22 mouse cellular contexts compared by ENCODE assay signal in the genomic region with DNA sequence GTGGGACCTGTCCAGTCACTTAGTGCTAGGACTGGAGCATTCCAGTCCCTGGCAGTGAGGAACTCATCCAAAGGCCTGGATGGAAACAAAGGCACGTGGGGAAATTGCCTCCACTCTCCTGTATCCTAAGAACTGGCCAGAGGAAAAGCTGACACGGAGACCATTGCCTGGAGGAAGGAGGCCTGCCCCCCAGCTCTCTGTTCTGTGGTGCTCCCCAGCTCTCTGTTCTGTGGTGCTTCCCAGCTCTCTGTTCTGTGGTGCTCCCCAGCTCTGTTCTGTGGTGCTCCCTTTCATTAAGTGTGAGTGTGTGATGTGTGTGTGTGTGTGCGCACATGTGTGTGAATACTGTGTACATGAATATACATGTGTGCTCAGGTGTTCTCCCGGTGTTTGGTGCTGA. TPM values are rescaled to one million over a fixed set of nuclear protein-coding genes. Genes with fewer than 3 reads are reported as not detected.
DNase-seq lines count a peak whose midpoint lies in the region; ATAC-seq and TF ChIP-seq lines count a peak whose summit lies in the region.
"Had no signal": no experiment of that assay in that cellular context is flagged by ENCODE, and none has a peak within 500 bp of the region (broad histone marks: within the 10 kb centered on the region; RNA-seq: fewer than 3 reads in every experiment).

No protein-coding gene starts in this region.

- 0 out of 2 replicates have a peak, but pooled peaks have one; percentile 10 for ATAC-seq in stomach, postnatal 0 days (ENCODE audit: low FRiP score, low TSS enrichment)
- ATAC-seq: activated CD4-positive, CD25-positive, alpha-beta regulatory T cell, adult 4 months; CD4-positive, CD25-positive, alpha-beta regulatory T cell, adult 4 months; forebrain, embryonic 13.5 days; forebrain, embryonic 15.5 days; forebrain, postnatal 0 days; Patski had no signal

- H3K9ac ChIP-seq in stomach, postnatal 0 days (ENCODE audit: low read length): no peak overlapping the region
- H3K9ac ChIP-seq: embryonic facial prominence, embryonic 12.5 days; forebrain, embryonic 13.5 days; forebrain, embryonic 15.5 days; forebrain, postnatal 0 days had no signal

- H3K4me1 ChIP-seq in stomach, postnatal 0 days (replicated peaks; ENCODE audit: control insufficient read depth, insufficient read depth): no peaks in the 10 kb centered on the region
- H3K4me1 ChIP-seq: embryonic facial prominence, embryonic 10.5 days; embryonic facial prominence, embryonic 12.5 days; forebrain, embryonic 13.5 days; forebrain, embryonic 15.5 days had no signal

- H3K36me3 ChIP-seq in stomach, postnatal 0 days (ENCODE audit: control insufficient read depth, insufficient read depth, low read length): no peaks in the 10 kb centered on the region
- H3K36me3 ChIP-seq: embryonic facial prominence, embryonic 10.5 days; embryonic facial prominence, embryonic 12.5 days; forebrain, embryonic 15.5 days; G1E had no signal

- no peak overlapping the region for H3K27ac ChIP-seq in stomach, postnatal 0 days (replicated peaks)
- H3K27ac ChIP-seq: embryonic facial prominence, embryonic 10.5 days; embryonic facial prominence, embryonic 12.5 days; forebrain, embryonic 13.5 days; forebrain, embryonic 15.5 days had no signal

- 70% methylated on average over 4 of the region's 4 CpGs for WGBS in stomach, postnatal 0 days

- no peak overlapping the region for H3K4me3 ChIP-seq in stomach, postnatal 0 days (ENCODE audit: low read depth, low read length)
- H3K4me3 ChIP-seq: embryonic facial prominence, embryonic 10.5 days; embryonic facial prominence, embryonic 12.5 days; forebrain, embryonic 13.5 days; forebrain, embryonic 15.5 days had no signal

- DNase-seq in ES-CJ7 (ENCODE audit: low read depth, low spot score) (peak; percentile 52), R1 (ENCODE audit: low read depth, low spot score) (peak; percentile 78)
- no peak for DNase-seq in stomach, postnatal 0 days (ENCODE audit: low spot score)
- no peak for DNase-seq in cerebellum, adult 18-20 months
- no peak for DNase-seq in thymus, postnatal 14 days
- DNase-seq: adrenal gland, postnatal 10 days; adrenal gland, postnatal 25 days; B cell, adult 2 months; cerebellum, adult 11 months; cerebellum, adult 2 months; cerebellum, adult 9-10 months; cerebellum, postnatal 10 days; cerebellum, postnatal 25 days; forebrain, postnatal 0 days had no signal

- TF ChIP-seq CTCF in stomach, postnatal 0 days (IDR thresholded peaks at IDR 0.05; ENCODE audit: low read depth): no peak

- H3K27me3 ChIP-seq in stomach, postnatal 0 days (ENCODE audit: control insufficient read depth, insufficient read depth, low read length): no peaks in the 10 kb centered on the region
- H3K27me3 ChIP-seq: embryonic facial prominence, embryonic 12.5 days; forebrain, embryonic 13.5 days; forebrain, embryonic 15.5 days; Patski had no signal

- H3K9me3 ChIP-seq in stomach, postnatal 0 days (ENCODE audit: control insufficient read depth, low read length): no peaks in the 10 kb centered on the region
- H3K9me3 ChIP-seq: embryonic facial prominence, embryonic 10.5 days; embryonic facial prominence, embryonic 12.5 days; forebrain, embryonic 13.5 days; forebrain, embryonic 15.5 days; G1E had no signal

- no peak overlapping the region for H3K4me2 ChIP-seq in stomach, postnatal 0 days (replicated peaks; ENCODE audit: low read depth)
- H3K4me2 ChIP-seq: embryonic facial prominence, embryonic 12.5 days; forebrain, embryonic 13.5 days; forebrain, embryonic 15.5 days had no signal

- TF ChIP-seq EP300 in stomach, postnatal 0 days (optimal IDR thresholded peaks at IDR 0.05): no peak

RNA-seq across cellular contexts. Expression of a gene that starts 7.2 kb away (rescaled TPM):
- polyA plus RNA-seq in stomach, postnatal 0 days (2015; fragmentation: Nextera tagmentation; extraction: Ambion mirVana): 23.2 and 26.9 TPM in 2 replicates

RNA-seq across cellular contexts. Expression of a gene that starts 35.1 kb away (rescaled TPM):
- polyA plus RNA-seq in stomach, postnatal 0 days (2015; fragmentation: Nextera tagmentation; extraction: Ambion mirVana): 24.6 and 25.0 TPM in 2 replicates

RNA-seq across cellular contexts. Expression of a gene that starts 35.4 kb away (rescaled TPM):
- polyA plus RNA-seq in stomach, postnatal 0 days (2015; fragmentation: Nextera tagmentation; extraction: Ambion mirVana): 0.01 TPM in 1 of 2 replicates, not detected in the other
- polyA plus RNA-seq: CD4-positive, CD25-positive, alpha-beta regulatory T cell, adult 4 months; G1E had no signal

RNA-seq across cellular contexts. Expression of a gene that starts 56.2 kb away (rescaled TPM):
- polyA plus RNA-seq in stomach, postnatal 0 days (2015; fragmentation: Nextera tagmentation; extraction: Ambion mirVana): 8.2 and 8.7 TPM in 2 replicates

RNA-seq across cellular contexts. Expression of a gene that starts 56.5 kb away (rescaled TPM):
- 1.8 and 2.1 TPM in 2 replicates for polyA plus RNA-seq in stomach, postnatal 0 days (2015; fragmentation: Nextera tagmentation; extraction: Ambion mirVana)

Comparison
In these comparisons a context has a peak if more than half of its experiments do, and no peak if none do; other contexts are left out.
1. DNase-seq: peak in ES-CJ7 (single experiment) and R1 (single experiment); none in stomach, postnatal 0 days (single experiment), cerebellum, adult 18-20 months (0 of 2) and thymus, postnatal 14 days (single experiment).